Mouse (Mus musculus) gastrocnemius, adult 8-10 months (tissue): Measurements from ENCODE around the gene Snapc4. TPM values are rescaled to one million over a fixed set of nuclear protein-coding genes. Genes with fewer than 3 reads are reported as not detected.

Experiments
- DNase-seq, 2 experiments: peaks; one replicate each; pipeline ENCODE4 v3.0.0; 2022; ENCODE audit warnings: low spot score in 2 of 2
- total RNA-seq, 4 experiments: library from RNA; stranded (reverse); gene quantifications; 2 replicates each; pipeline ENCODE4 v1.2.4; 2022

The Snapc4 gene
- total RNA-seq, 4 experiments from 2014 or later = 3.0 to 8.2 (median 4.9) TPM

- DNase-seq = peak in 1 of 2 experiments; percentile 37
These were observed 38.4 kb downstream of the Snapc4 start for GRCm38 (mm10) chr2:26342044-26342443.

DNA sequence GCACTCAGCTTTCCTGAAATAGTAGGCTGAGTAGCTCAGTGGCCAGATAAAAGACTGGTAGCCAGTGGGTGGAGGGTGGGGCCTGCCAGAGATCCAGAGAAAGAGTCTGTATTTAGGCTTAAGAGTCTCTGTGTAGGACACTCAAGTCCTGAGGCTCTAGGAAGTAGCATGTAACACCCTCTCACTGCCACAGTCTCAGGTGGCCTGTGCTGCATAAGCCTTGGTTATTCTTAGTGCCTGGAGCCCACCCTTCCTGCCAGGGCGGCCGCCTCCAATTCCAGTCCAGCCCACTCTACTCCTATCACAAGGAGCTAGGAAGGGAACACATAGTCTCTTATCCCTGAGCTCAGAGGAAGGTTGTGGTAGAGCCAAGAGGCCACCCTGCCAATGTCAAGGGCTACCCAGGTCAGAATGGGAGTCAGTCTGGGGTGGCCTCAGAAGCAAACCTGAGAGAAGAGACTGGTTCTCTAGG is 38.9 kb downstream of the Snapc4 start:
- no peak for DNase-seq

DNA sequence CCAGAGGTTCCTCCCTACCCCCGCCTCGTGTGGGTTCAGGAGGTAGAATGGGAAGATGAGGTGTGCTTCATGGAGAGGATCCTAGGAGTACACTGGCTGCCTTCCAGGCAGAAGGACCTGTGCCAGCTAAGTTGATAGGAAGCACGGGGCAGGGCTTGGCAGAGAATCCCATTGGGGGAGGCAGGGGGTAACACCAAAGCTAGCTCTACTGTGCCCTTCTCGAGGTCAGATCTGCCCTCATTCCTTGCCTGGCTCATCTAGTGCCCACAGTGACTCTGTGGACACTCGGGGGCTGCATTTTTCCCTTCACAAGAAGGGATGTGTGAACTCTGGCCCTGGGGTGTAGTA is 41.3 kb downstream of the Snapc4 start:
- no peak for DNase-seq

GRCm38 (mm10) chr2:26338302-26339203 is 41.9 kb downstream of the Snapc4 start:
- no peak for DNase-seq

DNA sequence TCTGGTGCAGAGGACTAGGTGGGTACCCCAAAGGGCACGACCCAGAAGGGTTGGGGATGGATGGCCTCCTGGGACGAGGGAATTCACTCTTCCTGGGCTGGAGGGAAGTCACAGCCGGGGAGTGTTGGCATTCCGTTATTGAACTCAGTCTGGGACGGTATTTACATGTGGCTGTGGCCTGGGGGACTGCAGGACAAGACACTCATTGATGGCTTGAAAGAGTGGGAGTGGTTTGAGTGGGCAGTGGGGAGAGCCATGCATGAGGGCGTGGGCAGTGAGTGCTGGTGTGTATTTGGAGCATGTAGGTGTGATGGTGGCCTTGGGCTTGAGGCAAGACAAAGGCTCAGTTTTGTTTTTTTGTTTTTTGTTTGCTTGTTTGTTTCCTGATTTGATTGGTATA is 49.8 kb downstream of the Snapc4 start:
- no peak for DNase-seq

GRCm38 (mm10) chr2:26330056-26330468 is 50.4 kb downstream of the Snapc4 start:
- no peak for DNase-seq

DNA sequence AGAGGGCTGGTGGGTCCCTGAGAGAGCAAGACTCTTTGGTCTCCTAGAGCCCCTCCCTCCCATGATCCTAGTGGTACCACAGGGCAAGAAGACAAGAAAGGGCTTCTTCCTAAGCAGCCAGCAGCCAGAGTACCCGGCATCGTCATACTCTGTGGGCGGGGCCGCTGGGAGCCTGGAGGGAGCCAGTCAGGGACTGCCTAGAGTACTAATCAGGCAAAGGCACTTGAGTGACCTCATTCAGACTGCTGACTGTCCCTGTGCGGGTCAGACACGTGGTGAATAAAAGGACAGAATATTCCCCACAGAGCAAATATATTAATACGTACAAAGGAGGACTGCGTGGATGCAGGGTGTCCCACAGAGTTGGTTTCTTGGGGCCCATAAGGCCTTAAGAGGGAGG is 51.1 kb downstream of the Snapc4 start:
- DNase-seq = no peak

DNA sequence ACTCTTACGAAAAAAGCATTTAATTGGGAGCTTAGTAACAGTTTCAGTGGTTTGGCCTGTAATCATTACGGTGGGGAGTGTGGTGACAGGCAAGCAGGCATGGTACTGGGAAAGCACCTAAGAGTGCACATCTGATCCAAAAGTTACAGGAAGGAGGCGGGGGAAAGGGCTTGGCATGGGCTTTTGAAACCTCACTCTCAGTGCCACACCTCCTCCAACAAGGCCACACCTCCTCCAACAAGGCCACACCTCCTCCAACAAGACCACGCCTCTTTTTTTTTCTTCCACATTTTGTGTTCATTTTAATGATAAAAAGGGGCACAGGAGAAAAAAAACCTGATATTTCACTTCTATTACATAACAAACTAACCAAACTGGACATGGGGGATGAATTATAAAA is 52.6 kb downstream of the Snapc4 start:
- DNase-seq = no peak

- peak in 1 of 2 experiments; percentile 38 for DNase-seq
These were observed 54.9 kb downstream of the Snapc4 start for GRCm38 (mm10) chr2:26325386-26326181.

DNA sequence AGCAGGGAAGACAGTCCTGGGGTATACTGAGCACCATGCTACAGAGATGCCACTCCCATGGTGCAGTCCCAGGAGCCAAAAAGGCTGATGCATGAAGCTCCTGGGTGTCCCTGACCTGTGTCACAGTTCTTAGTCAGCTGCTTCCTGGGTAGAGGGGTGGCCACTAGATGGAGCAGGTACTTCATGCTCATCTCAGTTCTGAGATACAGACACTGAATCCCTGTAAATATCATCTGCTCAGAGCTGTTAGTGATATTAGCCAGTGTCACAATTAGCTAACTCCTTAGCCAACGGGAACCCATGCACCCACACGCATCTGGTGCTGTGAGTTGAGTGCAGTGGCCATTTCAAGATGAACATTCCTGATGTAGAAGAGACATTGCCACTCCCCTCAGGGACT is 55.5 kb downstream of the Snapc4 start:
- DNase-seq = no peak

DNA sequence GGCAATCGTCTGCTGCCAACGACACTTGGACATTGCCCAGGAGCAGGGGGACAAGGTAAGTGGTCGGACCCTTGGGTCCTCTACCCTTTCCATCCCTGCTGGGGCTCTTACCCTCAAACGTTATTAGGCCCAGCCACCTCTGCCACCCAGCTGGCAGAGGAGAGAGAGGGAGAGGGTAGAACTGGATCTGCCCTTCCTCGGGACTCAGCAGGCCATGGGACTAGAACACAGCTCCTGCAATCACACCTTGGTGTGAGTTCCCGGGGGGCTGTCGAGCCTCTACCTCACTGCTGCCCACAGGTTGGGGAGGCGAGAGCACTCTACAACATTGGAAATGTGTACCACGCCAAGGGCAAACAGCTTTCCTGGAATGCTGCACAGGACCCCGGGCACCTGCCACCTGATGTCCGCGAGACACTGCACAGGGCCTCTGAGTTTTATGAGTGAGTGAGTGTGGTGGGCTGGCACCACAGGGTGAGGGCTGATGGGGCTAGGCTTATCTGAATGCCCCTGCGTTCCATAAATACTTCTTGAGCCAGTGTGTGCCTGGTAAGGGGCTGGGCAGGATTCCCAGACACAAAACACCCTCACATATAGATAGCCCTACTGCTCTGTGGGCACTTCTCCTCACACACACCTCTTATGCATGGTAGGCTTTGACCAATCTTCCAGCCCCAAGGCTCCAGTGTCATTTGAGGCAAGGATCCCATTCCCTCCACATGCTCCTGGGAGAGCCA is 56.7 kb downstream of the Snapc4 start:
- DNase-seq = no peak

- DNase-seq = no peak
These were observed 59.9 kb downstream of the Snapc4 start for GRCm38 (mm10) chr2:26320245-26321185.

DNA sequence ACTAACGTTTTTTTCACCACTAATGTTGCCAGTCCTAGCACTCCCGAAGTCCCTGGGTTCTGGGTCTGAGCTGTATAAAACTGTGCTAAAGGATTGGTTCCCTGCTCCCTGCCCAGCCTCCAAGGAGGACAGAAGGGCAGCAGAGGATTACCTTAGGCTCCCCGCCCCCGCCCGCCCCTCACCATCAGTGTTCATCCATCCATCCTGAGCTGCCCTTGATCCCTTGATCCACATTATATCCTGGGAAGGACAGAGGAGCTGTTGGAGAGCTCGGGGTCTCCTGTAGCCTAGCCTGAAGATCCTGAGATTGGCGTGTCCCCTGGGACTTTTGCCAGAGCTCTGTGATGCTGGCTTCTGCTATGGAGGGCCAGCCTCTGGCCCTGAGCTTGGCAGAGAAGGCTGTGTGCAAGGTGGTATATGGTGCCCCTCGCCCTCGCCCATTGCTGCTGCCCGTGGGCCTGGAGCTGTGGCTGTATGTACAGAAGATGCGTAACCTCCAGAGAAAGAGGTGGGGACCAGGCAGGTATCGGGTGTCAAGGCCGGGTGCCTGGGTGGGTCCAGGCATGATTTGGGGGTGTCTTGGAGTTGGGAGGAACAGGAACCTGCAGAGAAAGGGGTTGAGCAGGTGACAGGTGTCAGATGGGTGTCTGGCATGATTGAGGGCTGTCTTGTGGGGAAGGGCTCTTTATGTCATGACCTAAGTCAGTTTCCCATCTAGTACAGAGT is 60.8 kb downstream of the Snapc4 start:
- DNase-seq = no peak

- DNase-seq = no peak
These were observed 61.3 kb downstream of the Snapc4 start for GRCm38 (mm10) chr2:26319109-26319508.

DNA sequence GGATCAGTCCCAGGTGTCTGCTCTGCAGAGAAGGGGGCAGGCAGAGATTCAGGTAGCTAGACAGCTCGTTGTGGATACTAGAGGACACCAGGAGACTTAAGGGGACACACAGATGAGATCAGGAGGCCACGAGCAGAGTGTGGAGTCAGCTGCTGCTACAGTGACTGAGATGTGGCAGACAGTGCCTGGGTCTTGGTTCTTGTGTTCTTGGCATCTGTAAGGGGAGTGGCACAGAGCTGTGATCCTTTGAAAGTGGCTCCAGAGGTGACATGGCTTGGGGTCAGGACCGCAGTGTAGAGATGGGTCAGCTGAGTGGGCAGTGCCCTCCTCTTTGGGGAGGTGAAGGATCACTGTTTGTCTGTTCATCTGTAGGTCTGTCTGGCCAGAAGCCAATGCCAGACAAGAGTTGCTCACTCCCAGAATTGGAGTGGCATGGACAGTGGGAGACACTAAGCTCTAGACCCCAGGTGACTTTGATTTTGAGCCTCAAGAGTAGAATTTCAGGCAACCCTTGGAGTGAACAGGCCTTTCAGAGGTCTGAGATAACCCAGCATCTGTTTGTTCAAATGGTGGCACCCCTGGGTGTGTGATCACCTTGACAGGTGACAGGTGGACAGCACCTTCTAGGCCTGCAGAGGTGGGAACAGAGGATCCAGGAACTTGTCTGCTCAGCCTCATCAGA is 62.3 kb downstream of the Snapc4 start:
- no peak for DNase-seq

DNA sequence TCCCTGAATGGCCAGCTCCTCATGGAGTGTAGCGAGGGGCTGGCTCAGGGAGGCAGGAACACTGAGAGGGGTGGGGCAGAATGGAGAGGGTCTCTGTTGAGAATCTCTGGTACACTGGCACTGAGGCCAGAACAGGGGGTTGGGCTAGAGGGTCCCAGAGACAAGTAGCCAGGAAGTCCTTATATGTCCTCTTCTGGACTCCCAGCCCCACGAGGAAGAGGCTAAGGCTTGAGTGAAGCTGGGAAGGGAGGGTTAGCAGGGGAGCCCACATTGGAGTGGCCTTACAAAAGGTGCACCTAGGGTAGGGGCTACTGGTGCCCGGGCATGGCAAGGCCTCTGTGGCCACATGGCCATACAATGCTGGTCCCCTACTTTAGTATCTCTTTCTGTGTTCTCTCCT is 63.1 kb downstream of the Snapc4 start:
- no peak for DNase-seq

DNA sequence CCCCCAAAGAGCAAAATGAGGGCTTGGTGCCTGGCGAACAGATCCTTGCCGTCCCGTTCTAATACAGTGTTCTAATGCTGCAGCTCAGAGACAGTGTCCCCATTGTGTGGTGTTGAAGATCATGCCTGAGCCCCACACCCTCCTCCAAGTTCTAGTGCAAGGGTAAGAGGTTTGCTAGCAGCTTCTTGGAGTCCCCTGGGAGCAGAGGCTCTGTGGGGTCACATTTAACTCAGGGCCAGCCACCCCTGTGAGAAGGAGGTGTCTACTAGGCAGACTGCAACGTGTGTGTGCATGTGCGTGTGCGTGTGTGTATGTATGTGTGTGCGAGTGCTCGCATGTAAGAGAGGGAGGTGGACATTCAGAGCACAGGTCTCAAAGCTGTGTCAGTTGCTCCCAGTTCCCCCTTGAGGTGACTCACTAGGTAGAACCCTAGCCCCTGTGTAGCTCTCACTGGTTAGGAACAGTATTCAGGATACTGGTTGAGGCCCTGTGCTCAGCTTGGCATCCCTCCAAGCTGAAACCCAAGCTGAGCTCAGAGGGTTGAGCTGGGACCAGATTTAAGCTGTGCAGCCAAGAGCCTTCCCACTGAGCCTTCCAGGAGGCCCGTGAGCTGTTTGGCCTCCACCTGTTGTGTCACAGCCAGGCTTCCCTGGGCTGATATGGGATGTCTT is 63.7 kb downstream of the Snapc4 start:
- no peak for DNase-seq

- peak; percentile 34 to 45 for DNase-seq
These were observed 64.5 kb downstream of the Snapc4 start for GRCm38 (mm10) chr2:26315925-26316311.
